Mouse (Mus musculus): ENCODE results near the gene Gm5294.

DNA sequence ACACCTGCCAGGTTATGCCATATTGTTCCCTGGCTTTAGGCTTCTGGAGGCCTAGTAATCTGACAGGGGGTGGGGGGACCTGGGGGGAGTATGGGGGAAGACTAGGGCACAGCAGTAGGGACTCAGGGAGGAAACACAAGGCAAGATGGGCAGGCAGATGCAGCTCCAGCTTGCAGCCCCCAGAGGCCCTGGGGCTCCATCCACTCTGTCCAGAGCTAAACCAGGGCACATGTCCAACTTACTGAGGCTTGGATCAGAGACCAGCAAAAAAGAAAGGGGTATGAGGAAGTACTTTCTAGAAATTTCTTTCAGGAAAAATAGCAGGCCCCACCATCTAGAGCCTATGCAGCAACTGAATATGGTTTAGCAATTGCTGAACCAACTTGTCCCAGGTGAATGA lies 44.3 kb downstream of the Gm5294 start:
- TF ChIP-seq CTCF (IDR thresholded peaks at IDR 0.05; ENCODE audit: control insufficient read depth, insufficient read depth, insufficient read length) (no peak), USF1 (IDR thresholded peaks at IDR 0.05; ENCODE audit: low read depth) (no peak), FOSL1 (IDR thresholded peaks at IDR 0.05; ENCODE audit: insufficient read depth, low read length, poor library complexity, severe bottlenecking) (no peak)
